Mouse (Mus musculus) brown adipose tissue, adult 24 weeks (tissue): ENCODE measurements around the gene Zmiz1. TPM values are rescaled to one million over a fixed set of nuclear protein-coding genes. Genes with fewer than 3 reads are reported as not detected.

ENCODE experiments used
- H3K27ac ChIP-seq: fragments of 200-500 bp; replicated peaks from 2 replicates; pipeline ENCODE4 v1.5.1; 2012; ENCODE audit warnings: low read depth, mild to moderate bottlenecking, low read length
- H3K4me1 ChIP-seq: fragments of 200-500 bp; 2 replicates; pipeline ENCODE4 v1.6.1; 2012; ENCODE audit warnings: low read length, mixed read lengths; ENCODE audit not compliant: control insufficient read depth, insufficient read depth, insufficient read length
- H3K4me3 ChIP-seq: fragments of 200-500 bp; 2 replicates; pipeline ENCODE4 v1.5.1; 2012; ENCODE audit warnings: low read depth, mild to moderate bottlenecking, low read length, moderate library complexity; ENCODE audit not compliant: insufficient read depth
- polyA plus RNA-seq: library from polyadenylated mRNA; stranded (reverse); fragments of >200 nt; gene quantifications from 2 replicates; pipeline ENCODE4 v1.2.4, GENCODE M21; 2012; ENCODE audit not compliant: missing spikeins, insufficient read depth, insufficient read length

Zmiz1 gene
- polyA plus RNA-seq, 1 experiment, result 17.0 TPM

GRCm38 (mm10) chr14:25588946-25589937 is 130.3 kb downstream of the Zmiz1 start:
- Histone ChIP-seq H3K27ac (0 out of 2 replicates have a peak overlapping the region, but pooled peaks have one; percentile 31), H3K4me3 (no peak overlapping the region), H3K4me1 (peaks cover 56% of the 10 kb centered on the region)

GRCm38 (mm10) chr14:25591000-25591399 is 132.0 kb downstream of the Zmiz1 start:
- peaks cover 51% of the 10 kb centered on the region for H3K4me1 ChIP-seq
- no peak overlapping the region for H3K27ac ChIP-seq
- H3K4me3 ChIP-seq, result no peak overlapping the region

- no peak overlapping the region for H3K27ac ChIP-seq
- H3K4me1 ChIP-seq, result peaks cover 47% of the 10 kb centered on the region
- H3K4me3 ChIP-seq, result no peak overlapping the region
These were observed 132.4 kb downstream of the Zmiz1 start for GRCm38 (mm10) chr14:25591426-25591825.

GRCm38 (mm10) chr14:25592522-25592921 is 133.5 kb downstream of the Zmiz1 start:
- no peak overlapping the region for H3K27ac ChIP-seq
- H3K4me3 ChIP-seq, result no peak overlapping the region
- H3K4me1 ChIP-seq, result peaks cover 36% of the 10 kb centered on the region

GRCm38 (mm10) chr14:25593876-25594275 is 134.9 kb downstream of the Zmiz1 start:
- Histone ChIP-seq H3K27ac (no peak overlapping the region), H3K4me1 (peaks cover 29% of the 10 kb centered on the region), H3K4me3 (no peak overlapping the region)

- Histone ChIP-seq H3K4me1 (peaks cover 22% of the 10 kb centered on the region), H3K27ac (0 out of 2 replicates have a peak overlapping the region, but pooled peaks have one; percentile 21), H3K4me3 (no peak overlapping the region)
These were observed 135.6 kb downstream of the Zmiz1 start for GRCm38 (mm10) chr14:25594611-25595010.

GRCm38 (mm10) chr14:25598960-25599359 is 140.0 kb downstream of the Zmiz1 start:
- no peak overlapping the region for H3K4me3 ChIP-seq
- peak overlapping the region; percentile 34; the same call in 1 of the 2 replicates for H3K27ac ChIP-seq
- H3K4me1 ChIP-seq, result peaks cover 34% of the 10 kb centered on the region

- Histone ChIP-seq H3K4me1 (peaks cover 28% of the 10 kb centered on the region), H3K4me3 (no peak overlapping the region), H3K27ac (peak overlapping the region; percentile 97)
These were observed 140.9 kb downstream of the Zmiz1 start for GRCm38 (mm10) chr14:25599934-25600333.

- Histone ChIP-seq H3K4me3 (no peak overlapping the region), H3K4me1 (peaks cover 30% of the 10 kb centered on the region), H3K27ac (peak overlapping the region; percentile 57)
These were observed 141.4 kb downstream of the Zmiz1 start for GRCm38 (mm10) chr14:25600358-25600757.

GRCm38 (mm10) chr14:25600951-25601350 is 142.0 kb downstream of the Zmiz1 start:
- peak overlapping the region; percentile 57; the same call in 1 of the 2 replicates for H3K27ac ChIP-seq
- H3K4me3 ChIP-seq, result no peak overlapping the region
- peaks cover 34% of the 10 kb centered on the region for H3K4me1 ChIP-seq

- H3K27ac ChIP-seq, result peak overlapping the region; percentile 57
- H3K4me1 ChIP-seq, result peaks cover 40% of the 10 kb centered on the region
- H3K4me3 ChIP-seq, result no peak overlapping the region
These were observed 143.0 kb downstream of the Zmiz1 start for GRCm38 (mm10) chr14:25602018-25602417.

GRCm38 (mm10) chr14:25604395-25605142 is 145.6 kb downstream of the Zmiz1 start:
- Histone ChIP-seq H3K4me1 (peaks cover 47% of the 10 kb centered on the region), H3K4me3 (no peak overlapping the region)

GRCm38 (mm10) chr14:25606372-25607140 is 147.6 kb downstream of the Zmiz1 start:
- H3K4me1 ChIP-seq, result peaks cover 49% of the 10 kb centered on the region
- H3K27ac ChIP-seq, result peak overlapping the region; percentile 59
- peak overlapping the region; percentile 63 for H3K4me3 ChIP-seq

More at GRCm38 (mm10) chr14:25604395-25605142, 145.6 kb downstream of the Zmiz1 start:
- H3K27ac ChIP-seq, result no peak overlapping the region

GRCm38 (mm10) chr14:25607141-25607967 is 148.4 kb downstream of the Zmiz1 start:
- Histone ChIP-seq H3K4me1 (peaks cover 44% of the 10 kb centered on the region), H3K27ac (peak overlapping the region; percentile 45), H3K4me3 (peak overlapping the region; percentile 65)
